30 mouse cellular contexts compared by ENCODE assay signal in genomic region chr10:111865286-111865830, GRCm38 (mm10).
DNase-seq lines count a peak whose midpoint lies in the region; ATAC-seq and TF ChIP-seq lines count a peak whose summit lies in the region.
"Had no signal": no experiment of that assay in that cellular context is flagged by ENCODE, and none has a peak within 500 bp of the region (broad histone marks: within the 10 kb centered on the region; RNA-seq: fewer than 3 reads in every experiment).

No protein-coding gene starts in this region.

- no peak overlapping the region for H3K4me2 ChIP-seq in hindbrain, embryonic 12.5 days (replicated peaks)
- H3K4me2 ChIP-seq: embryonic facial prominence, embryonic 12.5 days; forebrain, embryonic 13.5 days; heart, embryonic 13.5 days; hindbrain, embryonic 13.5 days; intestine, embryonic 15.5 days had no signal

- H3K4me1 ChIP-seq in hindbrain, embryonic 10.5 days (replicated peaks), result peaks cover 28% of the 10 kb centered on the region
- H3K4me1 ChIP-seq in hindbrain, embryonic 12.5 days, result peaks cover 4% of the 10 kb centered on the region; the same call in 1 of the 2 replicates
- H3K4me1 ChIP-seq: heart, embryonic 10.5 days; intestine, embryonic 15.5 days had no signal

- H3K27me3 ChIP-seq in hindbrain, embryonic 10.5 days (ENCODE audit: insufficient read depth, poor library complexity, severe bottlenecking), result no peaks in the 10 kb centered on the region
- no peaks in the 10 kb centered on the region for H3K27me3 ChIP-seq in hindbrain, embryonic 12.5 days
- H3K27me3 ChIP-seq in C2C12 (ENCODE audit: control insufficient read depth, insufficient read depth, insufficient read length), result no peaks in the 10 kb centered on the region
- H3K27me3 ChIP-seq: embryonic facial prominence, embryonic 12.5 days; forebrain, embryonic 13.5 days; hindbrain, embryonic 13.5 days; intestine, embryonic 15.5 days; Patski had no signal

- no peak overlapping the region for H3ac ChIP-seq in C2C12 (ENCODE audit: control insufficient read depth, insufficient read length, low read depth)

- no peak for TF ChIP-seq CTCF in C2C12 (IDR thresholded peaks at IDR 0.05; ENCODE audit: control insufficient read depth, insufficient read depth, insufficient read length)

- H3K9me3 ChIP-seq in hindbrain, embryonic 10.5 days, result peaks cover 6% of the 10 kb centered on the region; the same call in 1 of the 2 replicates
- no peaks in the 10 kb centered on the region for H3K9me3 ChIP-seq in hindbrain, embryonic 12.5 days (replicated peaks)
- H3K9me3 ChIP-seq: embryonic facial prominence, embryonic 12.5 days; heart, embryonic 10.5 days; heart, embryonic 13.5 days; hindbrain, embryonic 13.5 days; intestine, embryonic 15.5 days had no signal

- H3K36me3 ChIP-seq in hindbrain, embryonic 10.5 days, result no peaks in the 10 kb centered on the region
- no peaks in the 10 kb centered on the region for H3K36me3 ChIP-seq in hindbrain, embryonic 12.5 days
- no peaks in the 10 kb centered on the region for H3K36me3 ChIP-seq in C2C12 (ENCODE audit: control insufficient read depth, insufficient read depth)
- H3K36me3 ChIP-seq: embryonic facial prominence, embryonic 12.5 days; heart, embryonic 10.5 days; heart, embryonic 13.5 days; hindbrain, embryonic 13.5 days; intestine, embryonic 15.5 days had no signal

- H3K9ac ChIP-seq in hindbrain, embryonic 12.5 days, result no peak overlapping the region
- H3K9ac ChIP-seq: embryonic facial prominence, embryonic 12.5 days; forebrain, embryonic 13.5 days; heart, embryonic 13.5 days; hindbrain, embryonic 13.5 days; intestine, embryonic 15.5 days had no signal

- peak overlapping the region; percentile 29; the same call in 1 of the 2 replicates for H3K27ac ChIP-seq in hindbrain, embryonic 10.5 days
- no peak overlapping the region for H3K27ac ChIP-seq in hindbrain, embryonic 12.5 days
- H3K27ac ChIP-seq: embryonic facial prominence, embryonic 12.5 days; forebrain, embryonic 13.5 days; heart, adult 2 months; heart, embryonic 10.5 days; heart, embryonic 13.5 days; hindbrain, embryonic 13.5 days; intestine, embryonic 15.5 days had no signal

- H3K79me2 ChIP-seq in C2C12 (ENCODE audit: control insufficient read depth, insufficient read depth), result no peaks in the 10 kb centered on the region

- no peaks in the 10 kb centered on the region for H3K79me3 ChIP-seq in C2C12 (ENCODE audit: low read depth)

- intact Hi-C loops in gastrocnemius, postnatal 36 days (cut with DNase I), result no loop called here

- DNase-seq in hindbrain, embryonic 10.5 days (ENCODE audit: low spot score), result no peak
- DNase-seq in R1 (ENCODE audit: low read depth, low spot score), result peak; percentile 47
- DNase-seq in gastrocnemius, postnatal 36 days, result no peak
- no peak for DNase-seq in cerebellum, adult 18-20 months
- no peak for DNase-seq in left cerebral cortex, adult 9 months (ENCODE audit: low spot score in 2 of 2)
- DNase-seq: adrenal gland, adult 2 months; adrenal gland, postnatal 14 days; B cell, adult 2 months; cerebellum, adult 11-12 months; cerebellum, adult 9-10 months; cerebellum, postnatal 14 days; gastrocnemius, postnatal 25 days; heart, adult 2 months; heart, postnatal 14 days; heart, postnatal 4 days; kidney, adult 11 months; kidney, adult 8-10 months had no signal

- no peak for ATAC-seq in hindbrain, embryonic 12.5 days (ENCODE audit: low FRiP score)
- ATAC-seq: CD4-positive, CD25-positive, alpha-beta regulatory T cell, adult 4 months; forebrain, embryonic 13.5 days; forebrain, embryonic 16.5 days; hindbrain, embryonic 16.5 days; intestine, embryonic 15.5 days; Patski had no signal

- no peak overlapping the region for H3K4me3 ChIP-seq in hindbrain, embryonic 10.5 days
- no peak overlapping the region for H3K4me3 ChIP-seq in hindbrain, embryonic 12.5 days
- H3K4me3 ChIP-seq in C2C12 (ENCODE audit: insufficient read depth, poor library complexity, severe bottlenecking), result no peak overlapping the region
- H3K4me3 ChIP-seq: embryonic facial prominence, embryonic 12.5 days; erythroblast, embryonic 14.5 days; forebrain, embryonic 13.5 days; heart, adult 2 months; heart, embryonic 10.5 days; heart, embryonic 13.5 days; hindbrain, embryonic 13.5 days; intestine, embryonic 15.5 days had no signal

- 83% methylated on average over 8 of the region's 8 CpGs for WGBS in hindbrain, embryonic 10.5 days
- 78% methylated on average over 8 of the region's 8 CpGs for WGBS in hindbrain, embryonic 12.5 days

TF ChIP-seq in C2C12, 6 proteins besides CTCF, POLR2A, EP300 and RAD21:
- no peak for TF ChIP-seq MAX (IDR thresholded peaks at IDR 0.05)
- TF ChIP-seq MYOD1 (IDR thresholded peaks at IDR 0.05; ENCODE audit: control insufficient read depth, insufficient read length, low read depth), result peak; percentile 69
